Mouse (Mus musculus): Measurements from ENCODE around the gene Gbp9. TPM values are rescaled to one million over a fixed set of nuclear protein-coding genes. Genes with fewer than 3 reads are reported as not detected.
A peak's percentile ranks its signal among the peaks of the same experiment; 100 is the strongest.
"Not testable (repeated sequence)": the region's sequence is repeated elsewhere in the genome, so short reads cannot be mapped to it uniquely, and the experiment has no call there.

Gene Gbp9
- polyA plus RNA-seq, 1 experiment: 16.6 TPM

DNA sequence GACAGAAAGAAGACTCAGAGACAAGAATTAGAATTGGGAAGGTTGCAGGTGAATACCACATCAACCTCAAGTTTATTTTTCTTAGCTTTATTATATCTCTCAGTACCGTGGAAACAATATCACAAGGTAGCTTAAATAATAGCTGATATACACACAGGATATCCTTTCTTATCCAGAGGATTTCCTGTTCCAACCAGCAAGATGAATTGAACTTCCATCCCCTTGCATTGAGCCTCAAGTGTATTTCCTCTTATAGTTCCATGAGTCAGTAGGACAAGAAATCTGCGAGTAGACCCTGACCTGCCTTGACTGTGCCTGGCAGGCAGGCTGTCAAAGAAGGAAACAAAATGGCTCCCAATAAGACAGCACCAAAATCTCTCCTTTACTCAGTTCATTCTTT lies 23.6 kb downstream of the Gbp9 start:
- no peak for DNase-seq
- H3K4me1 ChIP-seq (ENCODE audit: control insufficient read depth, insufficient read depth, low read length): peaks cover 4% of the 10 kb centered on the region; the same call in 1 of the 2 replicates
- 49% methylated on average over 2 of the region's 2 CpGs for WGBS
- no peak overlapping the region for H3K4me3 ChIP-seq (replicated peaks; ENCODE audit: extremely low read depth, low read depth, low read length)
- TF ChIP-seq CTCF (IDR thresholded peaks at IDR 0.05; ENCODE audit: insufficient read depth, low read length) (no peak), POLR2A (IDR thresholded peaks at IDR 0.05; ENCODE audit: borderline replicate concordance, extremely low read depth, low read depth, low read length) (no peak)

DNA sequence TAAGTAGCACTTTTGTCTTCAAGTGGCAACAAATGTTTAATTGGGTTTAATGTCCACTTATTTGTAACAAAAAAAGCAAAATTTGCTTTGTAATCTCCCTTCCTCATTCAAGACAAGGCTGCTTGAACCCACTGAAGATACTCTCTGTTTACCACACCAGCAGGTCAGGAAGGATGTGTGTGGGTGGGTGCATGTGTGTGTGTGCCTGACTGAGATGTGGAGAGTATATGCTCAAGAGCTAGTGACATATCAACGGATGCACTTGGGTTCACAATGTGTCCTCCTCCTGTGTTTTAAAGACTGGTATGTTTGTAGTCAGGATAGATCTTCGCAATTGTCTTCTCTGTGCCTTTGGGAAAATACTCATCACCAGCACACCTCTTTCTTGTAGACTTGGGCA lies 24.6 kb downstream of the Gbp9 start:
- no peak for TF ChIP-seq POLR2A (IDR thresholded peaks at IDR 0.05; ENCODE audit: borderline replicate concordance, extremely low read depth, low read depth, low read length)
- no peak for TF ChIP-seq CTCF (IDR thresholded peaks at IDR 0.05; ENCODE audit: insufficient read depth, low read length)
- no peak for DNase-seq
- WGBS: 70% methylated on average over 2 of the region's 2 CpGs
- Histone ChIP-seq H3K4me1 (ENCODE audit: control insufficient read depth, insufficient read depth, low read length) (peaks cover 6% of the 10 kb centered on the region), H3K4me3 (replicated peaks; ENCODE audit: extremely low read depth, low read depth, low read length) (no peak overlapping the region)

DNA sequence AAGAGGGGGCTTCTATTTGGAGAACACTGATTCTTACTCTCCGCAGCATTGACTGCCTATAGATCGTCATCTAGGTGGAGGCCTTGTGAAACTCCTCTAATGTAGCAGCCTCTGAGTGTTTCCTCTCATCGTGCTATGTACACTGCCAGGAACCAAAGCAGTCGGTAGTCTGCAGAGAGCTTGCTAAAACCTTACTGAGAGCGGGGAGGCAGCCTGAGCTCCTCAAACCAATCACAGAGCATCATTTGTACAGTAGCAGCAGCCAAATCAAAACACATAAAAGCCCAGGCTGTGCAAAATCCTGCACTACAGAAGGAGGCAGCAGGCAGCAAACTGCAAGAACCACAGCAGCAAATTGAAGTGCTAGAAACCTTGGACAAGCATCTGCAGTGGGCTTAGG lies 25.7 kb downstream of the Gbp9 start:
- no peak overlapping the region for H3K4me3 ChIP-seq (replicated peaks; ENCODE audit: extremely low read depth, low read depth, low read length)
- no peak for TF ChIP-seq POLR2A (IDR thresholded peaks at IDR 0.05; ENCODE audit: borderline replicate concordance, extremely low read depth, low read depth, low read length)
- no peak for TF ChIP-seq CTCF (IDR thresholded peaks at IDR 0.05; ENCODE audit: insufficient read depth, low read length)
- WGBS: 89% methylated on average over 5 of the region's 5 CpGs
- H3K4me1 ChIP-seq (ENCODE audit: control insufficient read depth, insufficient read depth, low read length): peaks cover 10% of the 10 kb centered on the region
- no peak for DNase-seq

DNA sequence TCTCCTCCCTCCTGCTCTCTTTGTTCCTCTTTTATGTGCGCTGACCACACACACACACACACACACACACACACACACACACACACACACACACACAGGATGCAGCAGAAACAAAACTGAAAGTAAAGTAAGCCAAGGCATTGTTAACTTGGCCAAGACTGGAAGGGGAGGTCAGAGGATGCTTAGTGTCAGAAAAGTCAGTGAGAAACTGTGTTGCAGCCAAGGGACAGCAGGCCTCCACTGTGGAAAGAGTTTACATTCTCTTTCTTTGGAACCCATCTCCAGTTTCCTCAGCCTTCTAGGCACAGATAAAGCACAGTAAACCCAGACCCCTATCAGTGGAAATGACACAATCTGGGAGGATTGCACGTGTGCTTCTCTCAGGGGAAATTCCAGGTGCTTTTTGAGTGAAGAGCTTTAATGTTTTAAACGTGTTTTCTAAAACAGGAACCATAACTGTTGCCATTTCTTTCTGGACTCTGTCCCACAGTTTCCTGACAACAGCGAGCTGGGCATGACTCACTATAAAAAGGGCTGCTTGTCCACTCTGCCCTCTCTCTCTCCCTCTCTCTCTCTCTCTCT lies 29.0 kb downstream of the Gbp9 start:
- H3K4me1 ChIP-seq (ENCODE audit: control insufficient read depth, insufficient read depth, low read length); H3K4me3 ChIP-seq (replicated peaks; ENCODE audit: extremely low read depth, low read depth, low read length): not testable (repeated sequence)
- peak; percentile 43 for DNase-seq
- 3% methylated on average over 4 of the region's 4 CpGs for WGBS

DNA sequence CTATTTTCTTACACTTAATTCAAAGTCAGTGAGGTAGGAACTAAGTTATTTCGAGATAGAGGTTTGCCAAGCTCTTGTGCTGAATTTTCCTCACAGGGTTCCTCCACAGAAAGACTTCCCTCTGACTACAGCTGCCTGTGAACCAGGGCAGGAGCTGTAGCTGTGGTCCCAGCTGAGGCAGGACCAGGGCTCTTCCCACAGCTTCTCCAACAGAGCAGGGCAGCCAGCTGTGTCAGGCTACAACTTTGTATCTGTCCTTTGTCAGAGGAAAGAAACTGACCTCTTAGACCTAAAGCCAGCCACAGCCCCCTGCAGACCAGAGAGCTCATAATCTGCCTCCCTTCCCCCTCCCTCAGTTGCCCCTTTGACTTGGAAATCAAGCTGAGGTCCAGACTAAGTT lies 29.6 kb downstream of the Gbp9 start:
- peak overlapping the region; percentile 41 for H3K4me3 ChIP-seq (replicated peaks; ENCODE audit: extremely low read depth, low read depth, low read length)
- not testable (repeated sequence) for H3K4me1 ChIP-seq (ENCODE audit: control insufficient read depth, insufficient read depth, low read length); DNase-seq
- 7% methylated on average over 1 of the region's 1 CpGs for WGBS

DNA sequence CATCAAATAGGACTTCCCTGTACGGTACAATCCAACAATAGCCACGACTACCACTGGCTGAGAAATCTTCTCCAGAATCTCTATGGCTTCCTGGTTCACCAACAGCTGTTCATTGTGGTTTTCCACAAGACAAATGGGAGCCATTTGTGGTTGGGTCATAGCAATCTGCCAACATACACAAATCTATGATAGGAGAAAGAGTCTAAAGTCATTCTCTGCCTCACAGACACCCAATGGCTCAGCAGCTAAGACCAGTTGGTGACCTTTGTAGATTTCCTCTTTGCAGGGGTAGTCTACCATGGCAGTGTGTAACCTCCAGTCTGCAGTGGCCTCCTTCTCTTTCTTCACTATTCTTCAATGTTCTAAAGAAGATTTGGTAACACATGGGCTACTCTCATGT lies 33.6 kb downstream of the Gbp9 start:
- not testable (repeated sequence) for H3K4me1 ChIP-seq (ENCODE audit: control insufficient read depth, insufficient read depth, low read length); H3K4me3 ChIP-seq (replicated peaks; ENCODE audit: extremely low read depth, low read depth, low read length); DNase-seq
- WGBS: 49% methylated on average over 2 of the region's 2 CpGs

DNA sequence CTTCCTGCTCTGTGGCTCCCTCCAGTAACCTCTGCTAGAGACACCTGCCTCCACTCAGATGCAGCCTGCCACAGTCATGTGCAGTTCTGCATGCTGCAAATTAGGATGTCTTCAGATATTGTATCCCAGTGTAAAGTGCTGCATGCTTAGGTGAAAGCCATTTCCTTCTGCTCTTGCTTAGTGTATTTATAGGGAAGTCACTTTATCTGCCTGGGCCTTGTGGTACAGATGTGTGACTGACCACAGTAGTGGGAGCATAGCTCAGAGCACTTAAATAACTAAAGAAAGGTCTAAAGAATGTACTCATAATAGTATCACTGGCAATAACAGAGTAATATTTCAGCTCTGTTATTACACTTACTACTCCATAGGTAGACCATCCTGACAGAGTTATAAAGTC lies 57.4 kb downstream of the Gbp9 start:
- DNase-seq: no peak
- TF ChIP-seq POLR2A (IDR thresholded peaks at IDR 0.05; ENCODE audit: borderline replicate concordance, extremely low read depth, low read depth, low read length): no peak
- no peak for TF ChIP-seq CTCF (IDR thresholded peaks at IDR 0.05; ENCODE audit: insufficient read depth, low read length)

DNA sequence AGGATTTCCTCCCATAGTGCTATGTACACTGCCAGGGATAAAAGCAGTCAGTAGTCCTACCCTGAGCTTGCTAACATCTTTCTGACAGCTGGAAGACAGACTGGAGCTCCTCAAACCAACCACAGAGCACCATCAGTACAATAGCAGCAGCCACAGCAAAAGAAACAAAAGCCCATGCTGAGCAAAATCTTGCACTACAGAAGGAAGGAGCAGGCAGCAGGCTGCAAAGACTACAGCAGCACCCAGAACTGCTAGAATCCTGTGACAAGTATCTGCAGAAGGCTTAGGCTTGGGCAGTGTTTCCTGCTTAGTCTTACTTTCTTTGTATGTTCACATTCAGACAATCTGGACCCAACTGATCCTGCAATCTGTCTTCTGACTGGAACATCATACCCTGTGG lies 71.0 kb downstream of the Gbp9 start:
- not testable (repeated sequence) for DNase-seq; H3K4me1 ChIP-seq (ENCODE audit: control insufficient read depth, insufficient read depth, low read length); H3K4me3 ChIP-seq (replicated peaks; ENCODE audit: extremely low read depth, low read depth, low read length)

More for the DNA sequence above, 57.4 kb downstream of the Gbp9 start:
- Histone ChIP-seq H3K4me3 (replicated peaks; ENCODE audit: extremely low read depth, low read depth, low read length) (no peak overlapping the region), H3K4me1 (ENCODE audit: control insufficient read depth, insufficient read depth, low read length) (no peaks in the 10 kb centered on the region)

DNA sequence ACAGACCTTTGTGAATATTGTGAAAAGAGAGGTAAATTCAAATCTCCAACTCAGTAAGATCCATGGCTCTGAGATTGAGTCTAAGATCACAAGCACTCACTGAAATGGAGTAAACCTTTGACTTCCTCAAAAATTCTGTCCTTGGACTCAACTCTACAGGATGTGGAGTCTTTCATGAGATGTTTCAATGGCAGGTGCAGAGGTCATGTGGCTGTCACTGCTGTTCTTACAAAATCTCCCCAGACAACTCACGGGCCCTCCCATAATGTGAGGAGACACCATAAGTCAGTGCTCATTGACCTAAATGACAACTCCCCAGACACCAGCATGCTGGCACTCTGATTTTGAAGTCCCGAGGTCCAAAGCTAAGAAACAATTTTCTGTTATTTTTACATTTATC lies 74.9 kb downstream of the Gbp9 start:
- H3K4me1 ChIP-seq (ENCODE audit: control insufficient read depth, insufficient read depth, low read length); DNase-seq: not testable (repeated sequence)
- 63% methylated on average over 2 of the region's 2 CpGs for WGBS

DNA sequence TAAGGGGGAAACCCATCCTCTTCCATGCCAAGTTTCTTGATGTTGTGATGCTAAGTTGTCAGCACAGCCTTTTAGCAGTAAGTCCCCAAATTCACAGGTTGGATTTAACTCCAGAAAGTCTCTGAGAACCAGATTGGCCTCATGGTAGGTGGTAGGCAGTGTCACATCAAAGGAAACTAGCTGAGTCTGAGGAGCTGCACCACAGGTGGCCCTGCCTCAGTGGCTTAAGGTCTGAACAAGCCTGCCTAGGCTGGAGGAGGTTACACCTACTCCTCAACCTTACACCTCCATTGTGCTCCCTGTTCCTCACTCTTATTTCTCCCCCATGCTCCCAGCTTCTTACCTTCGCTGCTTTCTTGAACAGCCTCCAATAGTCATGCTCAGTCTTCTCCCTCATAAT lies 76.0 kb downstream of the Gbp9 start:
- WGBS: 85% methylated on average over 1 of the region's 1 CpGs
- no peaks in the 10 kb centered on the region for H3K4me1 ChIP-seq (ENCODE audit: control insufficient read depth, insufficient read depth, low read length)
- no peak overlapping the region for H3K4me3 ChIP-seq (replicated peaks; ENCODE audit: extremely low read depth, low read depth, low read length)
- TF ChIP-seq POLR2A (IDR thresholded peaks at IDR 0.05; ENCODE audit: borderline replicate concordance, extremely low read depth, low read depth, low read length) (no peak), CTCF (IDR thresholded peaks at IDR 0.05; ENCODE audit: insufficient read depth, low read length) (no peak)
- no peak for DNase-seq

More for the DNA sequence above, 74.9 kb downstream of the Gbp9 start:
- H3K4me3 ChIP-seq (replicated peaks; ENCODE audit: extremely low read depth, low read depth, low read length): not testable (repeated sequence)

DNA sequence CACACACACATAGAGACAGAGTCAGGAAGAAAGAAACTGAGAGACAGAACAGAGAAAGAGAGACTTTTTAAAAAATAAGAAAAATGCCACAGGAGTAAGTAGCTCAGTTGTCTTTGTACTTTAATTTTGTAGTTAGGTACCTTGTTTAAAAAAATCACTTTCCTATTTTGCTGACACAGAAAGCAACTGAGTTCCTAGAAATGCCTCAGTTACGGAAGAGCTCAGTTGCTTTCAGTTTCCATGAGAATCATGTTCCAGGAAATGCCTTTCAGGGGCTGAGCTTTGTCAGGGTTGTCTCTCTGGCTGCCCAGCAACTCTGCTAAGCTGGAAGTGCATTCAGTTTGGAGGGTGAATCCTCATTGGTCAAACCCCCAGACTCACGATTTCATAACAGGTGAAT lies 76.9 kb downstream of the Gbp9 start:
- not testable (repeated sequence) for H3K4me1 ChIP-seq (ENCODE audit: control insufficient read depth, insufficient read depth, low read length); DNase-seq; H3K4me3 ChIP-seq (replicated peaks; ENCODE audit: extremely low read depth, low read depth, low read length)
- WGBS: 42% methylated on average over 2 of the region's 2 CpGs
